Mouse (Mus musculus) urinary bladder, postnatal 25 days (tissue): Measurements from ENCODE around the gene Tarsl2.

Source experiments
- DNase-seq: peaks from one replicate; pipeline ENCODE4 v3.0.0; 2022; ENCODE audit warnings: low spot score

Gene Tarsl2

DNA sequence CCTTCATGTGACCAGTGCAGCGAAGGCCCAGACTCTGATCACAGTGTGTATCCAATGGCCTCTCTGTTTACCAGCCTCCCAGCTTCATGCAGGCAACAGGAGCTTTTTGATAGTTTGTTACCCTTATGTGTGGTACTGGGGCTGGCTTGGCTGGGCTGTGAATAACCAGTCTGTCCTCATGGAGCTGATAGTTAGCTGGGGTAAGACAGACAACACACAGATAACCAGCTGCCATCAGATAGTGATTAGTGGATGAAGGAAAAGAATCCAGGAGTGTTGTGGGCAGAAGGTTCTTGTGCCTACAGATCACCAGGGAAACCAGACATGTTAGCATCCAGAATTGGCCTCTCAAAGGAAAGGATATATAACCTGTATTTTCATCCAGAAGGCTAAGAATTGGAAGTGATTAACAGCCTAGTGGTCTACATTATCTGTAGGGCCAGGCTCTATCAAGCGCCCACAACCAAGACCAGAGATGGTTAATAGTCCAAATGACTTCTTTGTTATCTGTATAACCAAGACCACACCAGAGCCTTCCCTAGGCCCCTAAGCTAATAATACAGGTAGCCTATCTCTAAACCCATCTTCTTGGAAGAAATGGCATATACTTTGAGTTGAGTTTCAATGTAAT, 12.9 kb downstream of the Tarsl2 start:
- DNase-seq: no peak

DNA sequence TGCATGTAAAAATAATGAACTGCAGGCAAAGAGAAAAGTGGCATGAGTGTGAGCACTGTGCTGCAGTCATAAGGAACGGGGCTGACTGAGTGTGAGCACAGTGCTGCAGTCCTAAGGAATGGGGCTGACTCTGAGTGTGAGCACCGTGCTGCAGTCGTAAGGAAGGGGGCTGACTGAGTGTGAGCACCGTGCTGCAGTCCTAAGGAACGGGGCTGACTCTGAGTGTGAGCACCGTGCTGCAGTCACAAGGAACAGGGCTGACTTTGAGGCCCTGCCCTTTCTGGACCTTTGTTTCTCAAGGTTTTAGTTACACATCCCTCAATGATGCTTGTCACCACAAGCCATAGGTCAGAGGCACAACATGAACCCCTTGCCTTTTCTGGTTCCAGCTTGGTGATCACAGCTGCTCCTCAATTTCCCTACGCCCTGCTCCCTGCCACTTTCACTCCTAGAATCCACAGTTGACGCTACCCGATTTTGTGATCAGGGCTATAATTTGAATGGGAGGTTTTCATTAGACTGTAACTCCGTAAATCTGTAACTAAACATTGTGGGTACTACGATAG, 18.6 kb downstream of the Tarsl2 start:
- DNase-seq: no peak

DNA sequence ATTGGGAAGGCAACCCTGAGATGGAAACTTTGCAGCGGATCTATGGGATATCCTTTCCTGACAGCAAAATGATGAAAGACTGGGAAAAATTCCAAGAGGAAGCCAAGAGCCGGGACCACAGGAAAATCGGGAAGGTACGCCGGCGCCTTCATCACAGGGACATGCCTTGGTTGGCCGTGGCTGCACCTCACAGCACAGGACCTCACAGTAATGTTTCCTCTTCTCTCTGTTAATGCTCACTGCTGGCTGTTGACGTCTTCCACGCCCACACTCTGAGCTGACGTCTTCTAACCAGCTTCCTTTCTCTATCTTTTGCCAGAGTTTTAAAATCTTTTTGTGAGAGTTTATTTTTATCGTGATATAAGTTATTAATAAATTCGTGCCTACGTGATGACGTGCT, 19.2 kb downstream of the Tarsl2 start:
- DNase-seq: no peak

DNA sequence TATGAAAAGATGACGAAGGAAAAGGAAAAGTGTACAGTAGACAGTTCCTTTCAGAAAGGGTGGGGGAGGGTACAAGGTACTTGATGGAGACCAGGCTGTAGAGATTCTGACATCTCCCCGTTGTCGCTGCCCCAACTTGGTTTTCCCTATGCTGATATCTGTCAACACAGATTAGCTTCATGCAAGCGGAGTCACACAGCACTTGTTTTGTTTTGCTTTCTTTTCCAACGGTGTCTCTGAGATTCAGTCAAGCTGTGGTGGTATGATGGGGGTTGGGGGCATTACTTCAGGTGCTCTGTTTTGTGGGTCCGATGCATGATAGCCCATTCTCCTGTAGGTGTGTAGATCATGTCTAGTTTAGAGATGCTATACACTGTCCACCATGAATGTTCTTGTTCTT, 22.8 kb downstream of the Tarsl2 start:
- DNase-seq: no peak

DNA sequence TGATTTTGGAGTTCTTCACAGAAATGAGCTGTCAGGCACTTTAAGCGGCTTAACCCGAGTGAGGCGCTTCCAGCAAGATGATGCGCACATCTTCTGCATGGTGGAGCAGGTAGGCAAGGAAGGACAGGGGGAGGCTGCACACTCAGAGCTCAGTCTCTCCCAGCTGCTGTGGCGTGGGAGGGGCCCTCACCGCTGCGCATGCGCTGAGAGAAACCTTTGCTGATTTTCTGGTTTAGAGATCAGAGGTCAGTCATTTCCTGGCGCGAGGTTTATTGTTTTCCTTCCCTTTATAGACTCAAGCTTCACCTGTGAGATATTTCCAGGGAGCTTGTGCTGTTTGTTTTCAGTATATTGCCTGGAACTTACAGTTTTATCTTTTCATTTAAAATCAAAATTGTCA, 33.4 kb downstream of the Tarsl2 start:
- no peak for DNase-seq

DNA sequence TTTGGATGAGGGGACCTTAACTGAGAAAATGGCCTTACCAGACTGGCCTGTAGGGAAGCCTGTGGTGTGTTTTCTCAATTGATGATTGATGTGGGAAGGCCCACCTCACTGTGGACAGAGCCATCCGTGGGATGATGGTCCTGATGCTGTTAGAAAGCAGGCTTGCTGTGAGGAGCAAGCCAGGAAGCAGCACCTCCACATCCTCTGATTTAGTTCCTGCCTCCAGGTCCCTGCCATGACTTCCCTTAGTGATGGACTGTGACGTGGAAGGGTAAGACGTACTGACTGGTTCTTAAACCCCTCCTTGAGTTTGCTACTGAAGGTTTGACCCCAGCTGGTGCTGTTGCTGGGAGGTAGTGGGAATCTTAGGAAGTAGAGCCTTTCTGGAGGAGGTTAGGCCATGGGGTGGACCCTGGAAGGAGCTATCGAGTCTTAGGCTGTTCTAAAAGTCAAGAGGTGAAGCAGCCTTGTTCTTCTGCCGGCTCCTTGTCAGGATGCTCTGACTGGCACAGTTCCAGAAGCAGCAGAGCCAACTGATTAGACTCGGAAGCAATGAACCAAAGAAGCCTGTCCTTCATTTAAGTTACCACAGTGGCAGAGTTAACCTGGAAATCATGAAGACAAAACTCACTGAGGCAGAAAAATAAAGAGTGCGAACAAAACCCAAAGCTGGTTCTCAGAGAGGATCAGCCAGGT, 34.4 kb downstream of the Tarsl2 start:
- no peak for DNase-seq

DNA sequence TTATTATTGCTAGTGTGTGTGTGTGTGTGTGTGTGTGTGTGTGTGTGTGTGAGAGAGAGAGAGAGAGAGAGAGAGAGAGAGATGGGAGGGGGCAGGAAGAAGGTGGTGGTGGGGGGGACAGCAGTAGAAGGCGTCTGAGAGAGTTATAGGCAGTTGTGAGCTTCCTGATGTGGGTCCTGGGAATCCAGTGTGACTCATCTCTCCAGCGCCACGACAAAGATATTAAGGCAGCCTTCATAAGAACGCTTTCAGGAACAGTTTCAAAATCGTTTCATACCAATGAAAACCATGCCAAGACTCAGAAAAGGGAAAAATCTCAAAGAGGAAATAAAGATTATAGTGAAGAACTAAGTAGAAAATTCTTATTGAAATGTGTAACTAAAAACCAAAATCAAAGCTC, 36.5 kb downstream of the Tarsl2 start:
- no peak for DNase-seq

DNA sequence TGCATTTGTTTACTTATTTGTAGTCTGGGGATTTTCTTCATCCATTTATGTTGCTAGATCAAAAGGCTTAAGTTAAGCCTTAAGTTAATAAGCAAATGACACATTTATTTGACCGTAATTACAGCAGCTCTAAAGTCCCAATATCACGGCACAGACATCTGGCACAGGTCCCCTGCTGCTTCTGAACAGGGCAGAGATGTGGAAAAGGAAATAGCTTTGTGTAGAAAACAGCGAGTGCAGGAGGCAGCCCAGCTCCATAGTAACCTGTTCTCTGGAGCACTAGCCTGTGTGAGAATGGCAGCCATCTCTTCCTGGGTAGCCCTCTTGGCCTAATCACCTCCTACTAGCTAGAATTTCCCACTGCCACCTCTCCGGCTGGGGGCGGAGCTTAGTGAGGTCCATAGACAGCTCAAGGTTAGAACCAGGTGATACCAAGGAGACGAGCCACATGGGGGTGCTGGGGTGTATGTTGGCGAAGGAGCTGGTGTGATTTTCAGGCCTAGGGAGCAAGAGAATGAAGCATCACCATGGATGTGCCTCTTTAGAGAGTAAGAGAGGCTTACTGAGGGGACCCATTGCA, 39.6 kb downstream of the Tarsl2 start:
- no peak for DNase-seq

DNA sequence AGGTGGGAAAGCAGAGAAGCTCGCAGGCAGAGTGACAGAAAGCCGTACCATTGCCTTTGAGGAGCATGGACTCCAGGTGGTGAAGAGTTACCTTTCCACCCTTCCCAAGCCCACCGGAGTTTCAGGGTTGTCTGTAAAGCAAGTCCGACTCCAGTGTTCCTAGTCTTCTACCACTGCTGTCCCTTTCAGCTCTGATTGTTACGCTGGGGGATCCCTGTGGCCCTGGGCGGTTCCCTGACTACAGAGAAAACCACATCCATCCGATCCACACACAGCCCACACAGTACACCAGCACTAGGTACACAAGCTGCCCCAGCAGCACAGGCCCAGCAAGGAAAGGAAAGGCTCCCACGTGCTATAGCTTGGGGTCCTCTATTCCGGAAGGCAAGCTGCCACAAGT, 42.0 kb downstream of the Tarsl2 start:
- no peak for DNase-seq

DNA sequence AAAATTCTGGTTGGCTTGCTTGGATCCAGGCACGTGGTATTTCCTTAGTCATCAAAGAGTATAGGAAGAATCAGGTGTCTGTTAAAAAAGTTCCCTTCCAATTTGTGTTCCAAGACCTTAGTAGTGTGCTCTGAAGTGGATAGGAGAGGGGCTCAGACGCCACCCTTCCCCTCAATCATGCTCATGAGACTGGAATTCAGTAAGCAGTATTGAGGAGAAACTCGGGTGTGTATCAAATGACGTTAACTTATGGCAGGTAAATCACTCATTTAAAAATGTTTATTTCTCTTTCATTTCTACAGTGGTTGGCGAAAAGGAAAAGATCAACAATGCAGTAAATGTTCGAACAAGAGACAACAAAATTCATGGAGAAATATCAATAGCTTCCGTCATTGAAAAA, 46.2 kb downstream of the Tarsl2 start, which contains the start of gene Tm2d3:
Gene Tm2d3 (plus strand): TSS at position 301 of the 400 bp plus-strand sequence.
- DNase-seq: no peak

DNA sequence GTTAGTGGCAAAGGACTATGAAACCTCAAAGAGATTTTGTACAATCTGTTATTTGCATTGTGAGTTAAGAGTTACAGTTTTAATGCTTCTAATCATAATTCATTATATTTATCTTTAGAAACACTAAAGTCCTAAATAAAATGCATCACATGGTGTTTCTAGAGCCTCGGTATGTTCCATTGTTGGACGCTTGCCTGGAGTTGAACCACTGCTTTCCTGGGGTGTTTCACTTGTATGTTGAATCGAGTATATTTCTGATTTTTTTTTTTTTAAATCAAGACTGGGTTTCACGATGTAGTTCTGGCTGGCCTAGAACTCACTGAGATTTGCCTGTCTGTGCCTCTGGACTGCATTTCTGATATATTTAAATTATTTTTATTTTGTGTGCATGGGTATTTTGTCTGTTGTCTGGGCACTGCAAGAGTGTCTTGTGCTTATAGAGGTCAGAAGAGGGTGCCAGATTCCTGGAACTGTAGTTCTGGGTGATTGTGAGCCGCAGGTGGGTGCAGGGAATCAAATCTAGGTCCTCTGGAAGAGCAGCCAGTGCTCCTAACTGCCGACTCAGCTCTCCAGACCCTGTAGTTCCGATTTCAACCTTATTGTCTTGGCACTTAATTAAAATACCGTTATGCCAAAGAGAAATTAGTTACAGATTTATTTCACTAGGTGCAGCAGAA, 47.4 kb downstream of the Tarsl2 start:
- DNase-seq: no peak

DNA sequence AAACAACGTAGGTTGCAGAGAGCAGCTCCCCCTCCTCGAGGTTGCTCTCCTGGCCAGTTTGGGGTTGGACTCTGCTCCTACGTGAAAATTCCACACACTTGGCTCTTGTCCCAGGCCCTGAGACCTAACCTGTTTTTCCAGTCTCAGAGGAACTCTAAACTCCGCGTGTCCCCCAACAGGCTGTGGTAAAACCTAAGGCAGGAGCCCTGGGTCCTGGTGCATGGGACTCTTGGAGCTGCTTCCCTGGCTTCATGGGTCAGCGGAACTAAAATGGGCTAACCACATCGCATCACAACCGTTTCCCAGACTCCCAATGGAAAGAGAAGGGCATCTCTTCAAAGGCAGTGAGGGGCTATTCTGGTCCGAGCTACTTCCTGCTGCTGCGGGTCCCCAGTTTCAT, 48.2 kb downstream of the Tarsl2 start:
- peak; percentile 59 for DNase-seq

DNA sequence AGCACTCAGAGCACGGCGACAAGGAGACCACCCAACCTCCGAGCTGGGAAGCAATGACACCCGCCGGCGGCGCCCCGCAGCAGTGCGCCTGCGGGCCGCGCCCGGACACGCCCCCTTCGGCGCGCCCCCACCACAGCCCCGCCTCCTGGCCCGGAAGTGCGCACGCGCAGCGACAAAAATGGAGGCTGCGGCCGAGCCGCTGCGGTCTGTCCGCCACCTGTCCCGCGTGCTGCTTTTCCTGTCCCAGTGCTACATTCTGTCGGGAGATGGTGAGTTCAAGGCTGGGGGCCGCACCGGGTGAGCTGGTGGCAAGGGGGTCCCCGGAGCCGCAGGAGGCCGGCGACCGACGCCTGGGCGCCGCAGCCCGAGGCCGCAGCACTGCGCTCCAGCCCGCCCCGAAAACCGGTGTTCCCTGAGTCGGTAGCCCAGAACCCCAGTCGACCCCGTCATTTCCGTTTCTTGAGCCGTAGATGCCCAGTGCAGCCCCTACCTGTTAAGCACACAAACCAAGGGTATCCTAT, 48.7 kb downstream of the Tarsl2 start:
- DNase-seq: peak; percentile 95

DNA sequence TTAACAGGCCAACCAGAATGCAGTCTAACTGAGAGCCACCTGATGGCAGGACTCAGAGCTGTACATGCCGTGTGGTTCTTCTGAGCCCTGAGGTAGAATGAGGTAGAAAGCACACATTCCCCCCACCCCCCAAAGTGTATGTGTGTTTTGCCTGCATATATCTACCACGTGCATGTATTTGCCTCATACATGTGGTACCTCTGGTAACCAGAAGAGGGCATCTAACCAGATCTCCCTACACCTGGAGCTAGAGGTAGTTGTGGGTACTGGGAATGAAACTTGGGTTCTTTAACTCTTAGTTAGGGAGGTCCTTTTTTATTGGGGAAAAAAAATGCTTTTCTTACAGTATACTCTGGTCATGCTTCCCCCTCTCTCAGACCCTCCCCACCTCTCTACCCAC, 51.8 kb downstream of the Tarsl2 start:
- no peak for DNase-seq

DNA sequence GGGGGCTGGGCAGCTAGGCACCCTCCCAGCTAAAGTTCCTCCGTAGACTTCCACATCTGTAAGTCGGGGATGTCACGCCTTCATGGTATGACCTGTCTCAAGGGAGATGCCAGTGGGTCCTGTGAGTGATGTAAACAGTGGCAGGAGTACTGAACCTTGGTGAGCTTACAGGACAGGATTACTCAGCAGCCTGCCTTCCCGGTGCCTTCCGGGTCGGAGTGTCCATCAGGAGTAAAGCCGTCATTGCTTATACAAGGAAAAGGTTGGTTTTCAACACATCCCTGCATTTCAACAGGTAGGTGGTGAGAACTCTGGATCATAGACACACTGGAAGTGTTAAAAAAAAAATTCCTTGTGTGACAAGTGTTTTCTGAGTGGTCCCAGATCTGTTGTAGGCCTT, 57.4 kb downstream of the Tarsl2 start:
- DNase-seq: no peak

DNA sequence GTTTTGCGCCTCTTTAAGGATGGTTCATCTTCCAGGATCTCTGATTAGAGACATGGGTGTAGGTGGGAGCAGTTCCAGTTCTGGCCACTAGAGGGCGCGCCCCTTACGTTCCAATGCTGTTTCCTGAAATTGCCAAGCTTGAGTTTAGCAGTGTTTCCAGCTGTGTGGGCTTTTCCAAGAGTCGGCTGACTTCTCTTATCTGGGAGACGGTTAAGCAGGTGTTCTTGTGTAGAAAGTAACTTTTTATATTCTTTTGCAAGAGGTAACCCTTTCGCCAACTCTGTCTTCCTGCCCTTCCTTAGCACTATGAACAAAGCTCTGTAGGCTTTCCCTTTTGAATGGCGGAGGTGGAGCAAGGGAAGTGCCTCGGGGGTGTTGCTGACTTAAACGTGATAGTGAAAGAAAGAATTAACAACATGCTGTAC, 60.1 kb downstream of the Tarsl2 start:
- peak; percentile 77 for DNase-seq

DNA sequence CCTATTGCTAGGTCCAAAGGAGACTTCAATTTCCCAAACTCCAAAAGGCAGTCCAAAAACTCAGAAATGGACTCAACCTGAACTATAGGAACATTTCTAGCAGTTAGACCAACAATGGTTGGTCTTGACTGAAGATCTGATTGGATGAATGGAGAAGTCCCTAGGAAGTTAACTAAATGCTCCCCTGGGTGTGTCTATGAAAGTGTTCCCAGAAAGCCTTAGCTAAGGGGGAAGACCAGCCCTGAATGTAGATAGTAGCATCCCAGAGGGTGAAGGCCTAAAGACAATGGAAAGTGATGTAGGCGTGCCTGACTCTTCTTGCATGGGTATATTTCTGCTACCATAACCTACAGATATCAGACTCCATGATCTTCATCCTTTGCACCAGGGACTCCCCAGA, 63.8 kb downstream of the Tarsl2 start:
- DNase-seq: no peak

DNA sequence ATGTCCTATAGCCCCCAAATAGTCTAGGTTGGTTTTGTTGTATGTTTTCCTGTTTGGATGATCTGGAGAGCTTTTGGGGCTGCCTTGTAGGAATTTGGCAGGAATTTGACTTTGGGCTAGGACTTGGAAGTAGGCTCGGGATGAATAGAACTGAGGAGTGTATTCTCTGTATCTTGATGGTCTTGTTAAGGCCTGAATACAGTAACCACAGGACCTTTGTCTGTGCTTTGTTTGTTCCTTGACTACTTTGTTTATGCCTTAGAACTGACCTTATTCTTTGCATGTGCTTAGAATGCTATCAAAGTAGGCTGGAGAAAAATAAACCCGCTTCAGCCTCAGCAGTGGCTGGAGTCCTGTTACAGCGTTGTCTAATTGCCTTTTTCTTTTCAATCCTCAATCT, 65.6 kb downstream of the Tarsl2 start:
- DNase-seq: no peak

DNA sequence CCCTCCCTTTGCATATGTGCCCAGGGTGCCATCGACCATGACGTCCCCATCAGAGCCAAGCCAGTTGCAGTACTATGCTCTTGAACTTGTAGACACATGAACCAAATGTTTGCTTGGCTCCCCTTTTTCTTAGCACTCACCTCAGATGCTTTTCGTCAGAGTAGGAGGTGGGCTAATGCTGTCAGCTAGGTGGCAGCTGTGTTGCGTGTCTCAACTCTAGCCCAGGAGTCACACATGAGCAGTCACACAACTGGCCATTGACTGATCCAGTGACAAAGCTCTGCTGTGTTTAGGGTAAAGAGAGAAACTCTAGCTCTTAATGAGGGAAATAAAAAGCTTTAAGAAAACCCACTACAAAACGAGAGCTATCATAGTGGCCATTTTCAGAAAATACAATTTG, 69.1 kb downstream of the Tarsl2 start:
- DNase-seq: no peak

DNA sequence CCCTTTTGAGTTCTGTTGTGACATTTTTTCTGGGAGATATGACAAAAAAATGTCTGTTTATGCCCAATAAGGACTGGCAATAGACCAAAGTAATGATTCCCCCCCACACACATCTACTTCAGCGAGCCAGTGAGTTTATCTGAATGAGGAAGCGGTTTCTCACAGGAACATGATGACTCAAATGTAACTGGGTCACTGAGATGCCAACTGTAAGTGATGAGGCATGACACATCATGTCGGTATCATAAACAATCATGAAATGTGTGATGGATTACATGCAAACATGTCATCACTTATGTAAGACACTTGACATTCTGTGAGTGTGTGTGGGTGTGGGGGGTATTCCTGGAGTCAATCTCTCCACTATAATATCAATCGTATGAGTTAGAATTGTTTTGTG, 69.6 kb downstream of the Tarsl2 start:
- no peak for DNase-seq

DNA sequence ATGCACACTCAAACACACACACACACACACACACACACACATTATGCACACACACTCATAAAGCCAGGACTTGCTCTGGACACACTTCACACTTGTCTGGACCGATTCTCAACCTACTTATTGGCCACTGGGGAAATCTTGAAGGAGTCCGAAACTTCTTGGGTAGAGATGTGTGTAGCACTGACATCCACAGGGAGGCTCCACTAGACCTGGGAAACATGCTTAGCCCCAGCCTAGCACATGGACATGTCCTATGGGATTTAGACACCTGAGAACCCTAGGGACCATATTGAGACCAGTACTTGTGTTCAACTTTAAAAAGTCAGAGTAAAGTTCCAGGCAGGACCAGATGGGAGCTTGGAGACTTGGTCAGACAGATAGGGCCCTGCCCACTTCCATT, 89.3 kb downstream of the Tarsl2 start:
- no peak for DNase-seq

DNA sequence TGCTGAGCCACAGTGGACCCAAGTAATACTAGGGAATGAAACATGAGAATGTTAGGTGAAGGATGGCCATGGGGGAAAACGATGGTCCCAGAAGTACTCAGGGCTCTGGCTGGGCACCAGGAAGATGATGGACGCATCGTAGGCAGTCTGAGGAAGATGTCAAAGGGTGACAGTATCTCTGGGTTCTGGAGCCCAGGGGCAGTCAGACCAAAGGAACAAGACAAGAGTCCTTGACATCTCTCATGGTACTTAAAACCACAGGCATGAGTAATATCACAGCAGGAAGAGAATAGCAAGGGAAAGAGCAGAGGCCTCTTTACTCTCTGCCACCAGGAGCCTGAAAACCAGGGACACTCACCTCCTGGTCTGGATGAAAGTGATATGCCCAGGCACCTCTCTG, 90.6 kb downstream of the Tarsl2 start:
- no peak for DNase-seq
